Mouse (Mus musculus): ENCODE measurements around the gene Rcor3. TPM values are rescaled to one million over a fixed set of nuclear protein-coding genes. Genes with fewer than 3 reads are reported as not detected.

Gene Rcor3
- total RNA-seq (2021), result 10 to 100 TPM; 36.4 to 51.1 TPM

DNA sequence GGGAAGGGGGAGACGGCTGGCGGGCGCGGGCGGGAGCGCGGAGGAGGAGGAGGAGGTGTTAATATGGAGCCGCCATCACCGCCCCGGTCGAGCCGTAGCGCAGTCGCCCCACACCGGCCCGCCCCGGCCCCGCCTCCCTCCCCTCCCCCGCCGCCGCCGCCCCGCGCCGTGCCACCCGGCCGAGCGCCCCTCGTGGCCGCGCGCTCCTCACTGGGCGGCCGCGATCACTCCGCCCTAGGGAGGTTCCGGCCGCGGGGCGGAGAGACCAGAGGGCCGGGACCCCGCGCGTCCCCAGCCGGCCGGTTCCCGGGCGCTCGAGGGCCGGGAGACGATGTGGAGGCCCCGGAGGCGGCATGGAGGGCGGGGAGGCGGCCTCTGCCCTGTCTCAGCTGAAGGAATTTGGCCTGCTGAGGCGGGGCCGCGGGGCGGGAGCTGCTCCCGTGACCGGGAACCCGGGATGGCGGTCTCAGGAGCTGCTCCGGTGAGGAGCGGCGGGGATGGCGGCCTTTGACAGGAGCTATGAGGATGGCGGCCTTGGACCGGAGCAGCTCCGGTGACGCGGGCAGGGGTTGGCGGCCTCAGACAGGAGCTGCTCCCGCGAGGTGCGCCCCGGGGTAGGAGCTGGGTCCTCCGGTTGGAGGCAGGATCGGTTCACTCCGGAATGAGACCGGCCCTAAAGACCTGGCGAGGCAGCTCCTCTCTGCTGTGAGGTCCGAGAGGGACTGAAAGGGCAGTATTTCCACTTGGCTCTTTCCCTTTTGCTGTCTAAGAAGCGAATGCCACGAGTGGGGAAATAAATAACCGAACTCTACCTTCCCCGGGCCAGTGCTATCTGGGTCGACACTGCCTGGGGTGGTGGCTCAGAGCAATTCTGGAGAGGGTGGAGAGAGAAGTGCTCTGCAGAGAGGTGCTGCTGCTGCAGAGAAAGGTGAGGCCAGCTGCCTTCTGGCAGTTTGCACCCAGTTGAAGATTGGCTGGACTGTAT is at the start of gene Rcor3:
Rcor3 (minus strand) TSS at position 137 of the 985 bp plus-strand sequence.
- peak; percentile 68 to 73 for DNase-seq (ENCODE audit: extremely low spot score in 1 of 2, low spot score in 1 of 2)

DNA sequence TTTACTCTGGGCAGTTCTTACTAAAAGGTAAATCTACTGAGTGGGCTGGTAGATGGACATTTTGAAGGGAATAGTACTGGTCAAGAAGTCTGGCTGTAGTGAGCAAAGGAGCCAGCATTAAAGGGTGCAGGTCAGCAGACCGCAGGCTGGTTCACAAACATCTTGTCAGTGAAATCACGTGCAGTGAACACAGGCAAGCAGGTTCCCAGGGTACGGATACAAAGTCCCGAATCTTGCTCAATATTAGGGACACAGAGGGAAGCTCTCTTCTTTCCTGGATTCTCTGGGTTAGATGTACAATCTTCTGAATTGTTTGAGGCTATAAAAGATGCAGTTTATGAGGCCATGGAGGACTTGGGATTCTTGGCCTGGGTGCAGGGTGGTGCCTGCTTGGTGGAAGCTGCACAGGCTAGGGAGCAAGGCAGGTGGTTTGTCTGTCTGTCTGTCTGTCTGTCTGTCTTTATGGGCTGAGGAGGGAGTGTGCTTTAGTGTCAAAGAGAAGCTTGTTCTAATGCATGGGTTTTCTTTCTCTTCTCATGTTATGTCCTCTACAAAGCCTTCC is 43.9 kb upstream of the Rcor3 start:
- DNase-seq (ENCODE audit: extremely low spot score in 1 of 2, low spot score in 1 of 2), result no peak

DNA sequence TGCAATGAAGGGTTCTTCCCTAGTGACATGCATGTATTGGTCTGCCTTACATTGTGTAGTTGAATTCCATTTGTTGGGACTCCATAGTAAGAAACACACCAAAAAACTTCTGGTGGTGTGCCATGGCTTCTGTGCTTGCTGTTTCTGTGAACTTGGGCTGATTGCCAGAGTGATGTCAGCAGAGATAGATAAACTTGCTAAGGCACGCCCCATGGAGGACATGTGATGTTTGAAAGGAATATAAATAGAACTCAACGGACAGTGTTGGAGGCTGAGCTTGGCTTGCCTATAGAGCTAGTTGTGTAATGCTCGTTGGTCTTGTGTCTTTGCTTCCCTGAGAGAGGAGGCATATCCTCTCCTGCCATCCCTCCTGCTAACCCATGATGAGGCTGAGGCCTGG is 42.0 kb upstream of the Rcor3 start:
- DNase-seq (ENCODE audit: extremely low spot score in 1 of 2, low spot score in 1 of 2), result no peak

DNA sequence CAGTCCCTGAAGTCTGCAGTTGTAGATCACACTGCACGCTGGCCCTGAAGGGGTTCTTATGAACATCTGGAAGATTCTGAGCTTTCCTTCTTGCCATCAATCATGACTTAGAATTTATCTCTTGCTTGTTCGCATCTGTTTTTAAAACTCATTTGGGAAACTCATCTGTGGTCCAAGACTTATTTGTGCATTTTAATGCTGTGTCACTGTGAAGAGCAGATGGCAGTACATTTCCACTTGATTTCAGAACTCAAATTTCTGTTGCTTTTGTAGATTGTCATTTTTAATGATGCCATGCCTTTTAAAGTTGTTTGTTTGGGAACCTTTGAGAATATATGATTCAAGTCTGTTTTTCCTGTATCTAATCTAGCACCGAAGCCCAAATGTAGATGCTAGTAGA is 33.6 kb upstream of the Rcor3 start:
- DNase-seq (ENCODE audit: extremely low spot score in 1 of 2, low spot score in 1 of 2), result no peak

DNA sequence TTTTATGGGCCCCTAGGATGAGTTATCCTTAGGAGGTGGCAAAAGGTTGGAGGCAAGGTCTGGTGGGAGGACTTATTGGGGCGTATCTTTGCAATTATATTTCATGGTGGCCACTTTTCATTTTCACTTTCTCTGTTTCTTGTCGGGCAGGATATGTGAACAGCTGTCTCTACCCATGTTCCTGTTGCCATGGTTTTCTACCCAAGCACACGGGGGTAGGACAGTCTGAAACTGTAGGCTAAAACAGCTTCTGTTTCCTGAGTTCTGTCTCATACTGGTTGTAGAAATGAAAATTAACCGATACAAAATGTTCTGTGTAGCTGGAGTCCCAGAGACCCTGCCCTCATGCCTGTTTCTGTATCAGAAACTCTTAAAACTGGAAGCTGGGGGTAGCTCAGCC is 13.3 kb upstream of the Rcor3 start:
- no peak for DNase-seq (ENCODE audit: extremely low spot score in 1 of 2, low spot score in 1 of 2)

DNA sequence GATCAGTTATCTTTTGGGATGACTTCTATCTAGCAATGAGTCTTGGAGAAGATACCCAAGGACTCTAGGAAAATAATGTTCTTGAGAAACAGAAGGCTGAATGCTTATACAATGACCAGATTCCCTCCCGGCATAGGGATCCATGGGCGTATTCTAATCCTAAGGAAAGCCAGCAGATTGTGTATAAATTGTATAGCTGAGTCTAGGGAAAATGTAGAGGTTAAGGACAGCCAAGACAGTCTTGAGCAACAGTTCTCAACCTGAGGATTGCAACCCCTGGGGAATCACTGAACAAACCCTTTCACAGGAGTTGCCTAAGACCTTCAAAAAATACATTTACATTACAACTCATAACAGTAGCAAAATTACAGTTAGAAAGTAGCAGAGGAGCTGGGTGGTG is 2.5 kb upstream of the Rcor3 start:
- DNase-seq (ENCODE audit: extremely low spot score in 1 of 2, low spot score in 1 of 2), result no peak

DNA sequence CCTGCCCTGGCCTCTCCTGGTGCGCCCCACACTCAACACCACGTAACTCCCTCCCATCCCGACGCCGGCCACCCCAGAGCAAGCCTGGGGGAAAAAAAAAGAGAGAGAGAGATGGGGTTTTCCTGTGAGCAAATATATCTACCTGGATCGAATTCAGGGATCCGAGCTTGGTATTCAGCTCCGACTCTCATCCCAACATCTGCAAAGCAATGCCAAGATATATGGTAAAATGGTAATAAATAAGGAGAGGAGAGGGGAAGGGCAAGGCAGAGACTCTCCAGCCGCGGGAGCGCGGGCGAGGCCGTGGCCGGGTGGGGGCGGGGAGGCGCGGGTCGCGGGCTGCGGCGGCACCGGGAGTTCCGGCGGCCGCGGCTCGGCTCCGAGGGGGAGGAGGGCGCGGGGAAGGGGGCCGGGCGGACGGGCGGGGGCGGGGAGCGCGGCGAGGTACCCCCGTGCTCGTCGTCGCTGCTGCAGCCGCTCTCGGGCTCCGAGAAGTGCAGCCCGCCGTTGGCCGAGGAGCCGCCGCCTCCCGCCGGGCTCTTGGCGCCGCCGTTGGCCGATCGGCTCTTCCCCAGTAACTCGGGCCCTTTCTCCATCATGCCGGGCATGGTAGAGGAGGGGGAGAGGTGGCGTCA is 454 bp downstream of the Rcor3 start:
- DNase-seq (ENCODE audit: extremely low spot score in 1 of 2, low spot score in 1 of 2), result peak; percentile 20 to 31

DNA sequence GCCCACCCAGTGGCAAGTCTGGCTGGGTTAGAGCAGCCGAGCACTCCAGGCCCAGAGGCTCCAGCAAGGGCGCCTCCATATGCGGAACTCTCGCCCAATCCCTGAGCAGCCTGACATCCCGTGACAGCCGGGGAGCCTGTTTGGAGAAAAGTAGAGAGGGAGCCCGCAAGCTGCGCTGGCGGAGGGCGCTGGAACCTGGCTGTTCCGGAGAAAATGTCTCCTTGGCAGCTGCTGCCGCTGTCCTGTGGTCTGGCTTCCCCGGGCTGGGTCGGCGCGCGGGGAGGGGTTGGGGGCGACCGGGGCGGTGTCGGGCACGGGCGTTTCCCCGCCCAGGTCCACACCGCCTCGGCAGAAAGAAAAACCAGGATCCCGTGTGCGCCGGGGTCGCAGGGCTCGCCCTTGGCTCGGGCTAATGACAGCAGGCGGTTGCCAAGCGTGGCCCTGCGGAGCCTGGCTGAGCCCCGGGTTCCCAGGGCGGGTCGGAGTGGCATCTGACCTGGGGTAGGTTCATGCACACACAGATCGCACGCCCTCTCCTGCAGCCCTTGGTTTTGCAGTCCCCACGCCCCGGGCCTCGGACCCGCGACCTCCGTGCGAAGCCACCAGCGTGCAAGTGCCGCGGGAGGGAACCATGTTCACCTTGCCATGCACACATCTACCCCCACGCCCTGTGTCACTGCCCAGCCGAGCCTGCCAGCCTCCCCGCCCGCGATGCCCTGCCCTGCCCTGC is 1.1 kb downstream of the Rcor3 start:
- peak; percentile 53 to 67 for DNase-seq (ENCODE audit: extremely low spot score in 1 of 2, low spot score in 1 of 2)

DNA sequence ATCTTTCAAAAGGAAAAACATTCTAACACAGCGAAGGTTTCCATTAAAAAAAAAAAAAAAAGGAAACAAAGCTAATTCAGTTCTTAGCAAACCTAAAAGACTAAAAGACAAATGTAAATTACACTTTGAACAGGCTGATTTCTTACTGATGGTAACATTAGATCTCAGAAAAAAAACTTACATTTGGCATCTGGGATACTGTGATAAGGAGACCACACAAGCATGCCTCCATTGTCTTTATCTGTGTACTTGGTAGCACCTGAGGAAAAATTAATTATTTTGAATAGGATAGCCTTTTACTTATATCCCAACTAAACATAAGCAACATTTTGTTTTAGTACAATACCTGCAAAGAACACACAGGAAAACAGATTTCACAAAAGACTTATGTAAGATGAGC is 7.7 kb downstream of the Rcor3 start:
- DNase-seq (ENCODE audit: extremely low spot score in 1 of 2, low spot score in 1 of 2), result no peak

DNA sequence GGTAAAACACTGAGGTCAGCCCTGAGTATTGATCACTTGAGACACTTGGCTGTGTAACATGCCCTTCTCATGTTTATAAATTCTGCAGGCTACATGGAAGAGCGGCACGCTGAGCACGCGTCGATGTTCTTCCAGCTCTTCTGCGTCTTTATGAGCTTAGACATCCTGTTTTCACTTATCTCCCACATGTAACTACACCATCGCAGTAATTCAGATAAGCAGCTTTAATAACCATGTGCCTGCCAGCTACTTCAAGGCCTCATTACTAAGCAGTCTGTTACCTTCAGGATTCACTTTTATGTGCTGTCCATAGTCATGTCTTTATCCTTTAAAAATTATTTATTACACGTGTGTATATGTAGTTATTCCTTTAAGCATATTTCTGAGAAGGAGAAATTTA is 9.5 kb downstream of the Rcor3 start:
- DNase-seq (ENCODE audit: extremely low spot score in 1 of 2, low spot score in 1 of 2), result no peak

DNA sequence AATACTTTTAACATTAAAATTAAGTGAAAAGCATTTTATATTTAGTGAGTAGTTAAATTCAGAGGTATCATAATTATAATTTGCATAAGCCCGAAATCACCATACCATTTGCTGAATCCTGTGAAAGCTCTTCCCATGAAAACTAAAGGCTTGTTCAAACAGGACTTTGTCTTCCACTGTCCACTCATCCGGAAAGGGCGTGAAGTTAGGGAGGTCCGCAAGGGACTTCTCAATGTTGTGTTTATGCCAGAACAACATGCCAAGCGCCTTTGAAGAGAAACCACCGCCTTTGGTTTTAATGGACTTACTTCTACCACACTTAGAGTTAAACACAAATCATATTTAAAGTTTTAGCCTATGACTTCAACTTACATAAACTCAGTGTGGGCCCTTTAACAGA is 12.1 kb downstream of the Rcor3 start:
- no peak for DNase-seq (ENCODE audit: extremely low spot score in 1 of 2, low spot score in 1 of 2)

DNA sequence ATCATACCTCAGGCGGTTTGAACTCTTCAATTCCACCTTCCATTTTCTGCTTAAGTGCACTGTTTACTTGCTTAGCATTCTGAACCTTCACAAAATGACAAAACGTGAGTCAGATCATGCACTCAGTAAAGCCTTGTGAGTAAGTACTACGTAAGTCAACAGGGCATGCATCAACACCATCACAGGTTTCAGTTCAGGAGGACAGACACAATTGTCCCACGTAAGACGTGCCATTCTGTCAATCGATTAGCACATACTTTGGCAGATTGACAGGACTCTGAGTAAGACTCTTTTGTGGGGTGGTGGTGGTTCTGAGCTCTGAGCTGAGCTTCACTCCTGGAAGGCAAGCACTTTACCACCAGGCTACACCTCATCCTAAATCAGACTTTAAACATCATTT is 21.6 kb downstream of the Rcor3 start:
- DNase-seq (ENCODE audit: extremely low spot score in 1 of 2, low spot score in 1 of 2), result no peak

DNA sequence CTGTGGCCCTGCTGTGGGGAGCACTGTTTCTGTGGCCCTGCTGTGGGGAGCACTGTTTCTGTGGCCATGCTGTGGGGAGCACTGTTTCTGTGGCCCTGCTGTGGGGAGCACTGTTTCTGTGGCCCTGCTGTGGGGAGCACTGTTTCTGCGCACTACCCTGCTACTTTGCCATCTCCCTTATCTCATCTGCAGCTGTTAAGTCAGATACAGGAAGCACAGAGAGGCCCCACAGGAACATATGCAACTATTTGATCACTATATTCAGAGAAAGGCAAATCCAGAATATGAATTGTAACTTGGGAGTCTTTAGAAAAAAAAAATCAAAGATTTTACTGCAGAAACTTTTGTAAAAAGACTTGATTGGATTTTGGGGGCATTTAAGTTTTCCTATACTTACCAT is 22.5 kb downstream of the Rcor3 start:
- DNase-seq (ENCODE audit: extremely low spot score in 1 of 2, low spot score in 1 of 2), result no peak

DNA sequence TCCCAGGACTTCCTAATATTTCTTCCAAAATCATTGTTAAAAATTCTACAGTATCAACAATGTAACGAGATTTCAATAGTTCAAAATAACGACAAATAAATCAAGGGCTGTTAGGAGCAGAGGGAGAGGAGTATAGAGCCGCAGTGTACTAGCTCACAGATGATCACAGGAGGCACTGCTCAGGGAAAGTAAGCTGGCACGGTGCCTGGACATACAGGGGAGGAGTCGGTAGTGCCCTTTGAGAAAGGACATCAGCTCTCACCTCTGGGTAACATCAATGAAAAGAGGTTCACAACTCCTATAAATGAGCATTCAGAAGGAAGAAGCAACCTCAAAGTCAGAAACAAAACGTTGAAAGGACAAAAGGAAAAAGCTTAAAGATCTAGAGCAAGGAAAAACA is 28.7 kb downstream of the Rcor3 start:
- DNase-seq (ENCODE audit: extremely low spot score in 1 of 2, low spot score in 1 of 2), result no peak

DNA sequence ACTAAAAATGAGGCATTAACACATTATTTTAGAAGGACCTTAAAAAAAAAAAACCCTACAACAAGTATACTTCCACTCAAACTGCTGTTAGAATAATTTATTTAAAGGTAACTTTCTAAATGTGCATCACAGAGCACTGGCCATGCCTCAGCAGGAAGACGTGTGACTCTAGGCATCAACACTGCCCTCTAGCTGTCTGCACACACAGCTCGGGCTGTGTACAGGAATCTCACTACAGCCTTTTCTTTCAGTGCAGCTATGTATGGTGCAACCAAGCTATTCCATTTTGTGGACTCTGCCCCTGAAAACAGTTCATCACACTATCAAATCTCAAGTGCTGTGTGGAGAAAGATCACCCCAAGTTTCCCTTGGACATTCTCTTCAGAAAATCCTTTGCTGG is 30.5 kb downstream of the Rcor3 start:
- no peak for DNase-seq (ENCODE audit: extremely low spot score in 1 of 2, low spot score in 1 of 2)

DNA sequence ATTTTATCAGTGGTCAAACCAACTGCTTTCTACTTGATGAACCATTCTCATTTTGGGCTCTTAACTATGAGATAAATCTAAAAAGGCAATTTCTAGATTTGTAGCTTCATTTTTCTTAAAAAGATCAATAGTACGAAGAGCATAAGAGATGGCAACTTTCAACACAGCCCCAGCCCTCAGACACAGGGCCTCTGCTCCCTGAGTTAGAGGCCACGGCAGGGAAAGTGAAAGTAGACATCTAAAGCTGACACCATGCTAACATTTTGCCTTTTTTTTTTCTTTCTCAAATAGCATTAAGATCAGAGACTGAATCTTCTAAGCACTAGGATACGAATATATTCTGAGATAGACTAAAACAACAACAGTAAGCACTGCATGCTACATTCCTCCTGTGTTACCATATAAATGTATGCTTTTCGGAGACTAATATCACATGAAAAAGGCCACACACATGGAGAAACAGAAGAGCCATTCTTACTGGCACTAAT is 31.9 kb downstream of the Rcor3 start:
- DNase-seq (ENCODE audit: extremely low spot score in 1 of 2, low spot score in 1 of 2), result no peak

DNA sequence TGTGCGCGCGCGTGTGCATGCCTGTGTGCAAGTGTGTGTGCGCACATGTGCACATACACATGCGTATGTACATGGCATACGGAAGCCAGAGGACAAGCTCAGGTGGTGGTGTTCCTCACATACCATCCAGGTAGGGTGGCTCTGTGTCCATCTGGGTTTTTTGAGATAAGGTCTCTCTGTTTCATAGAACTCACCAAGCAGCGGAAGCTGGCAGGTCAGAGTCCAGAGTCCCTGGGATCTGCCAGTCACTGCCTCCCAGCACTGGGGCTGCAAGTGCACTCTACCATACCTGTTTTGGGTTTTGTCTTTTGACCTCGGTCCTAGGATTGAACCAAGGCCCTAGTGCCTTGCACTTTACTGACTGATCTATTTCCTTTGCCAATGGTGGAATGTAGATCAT is 33.8 kb downstream of the Rcor3 start:
- no peak for DNase-seq (ENCODE audit: extremely low spot score in 1 of 2, low spot score in 1 of 2)

DNA sequence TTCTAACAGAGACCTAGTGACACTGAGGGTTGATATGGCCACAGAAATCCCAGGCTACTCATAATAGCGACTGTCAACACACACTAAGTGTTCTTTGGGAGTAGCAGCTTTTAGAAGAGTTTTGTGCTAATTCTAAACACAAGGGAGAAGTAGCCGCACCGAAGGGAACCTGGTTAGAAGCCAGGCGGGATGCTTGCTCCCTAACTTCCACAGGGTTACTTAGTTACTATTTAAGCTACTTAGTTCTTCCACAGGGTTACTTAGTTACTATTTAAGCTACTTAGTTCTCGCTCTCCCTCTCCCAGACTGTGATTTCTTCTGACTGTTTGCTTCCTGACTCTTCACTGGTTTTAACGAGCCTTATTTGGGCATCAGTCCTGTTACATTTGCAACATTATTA is 34.7 kb downstream of the Rcor3 start:
- no peak for DNase-seq (ENCODE audit: extremely low spot score in 1 of 2, low spot score in 1 of 2)

DNA sequence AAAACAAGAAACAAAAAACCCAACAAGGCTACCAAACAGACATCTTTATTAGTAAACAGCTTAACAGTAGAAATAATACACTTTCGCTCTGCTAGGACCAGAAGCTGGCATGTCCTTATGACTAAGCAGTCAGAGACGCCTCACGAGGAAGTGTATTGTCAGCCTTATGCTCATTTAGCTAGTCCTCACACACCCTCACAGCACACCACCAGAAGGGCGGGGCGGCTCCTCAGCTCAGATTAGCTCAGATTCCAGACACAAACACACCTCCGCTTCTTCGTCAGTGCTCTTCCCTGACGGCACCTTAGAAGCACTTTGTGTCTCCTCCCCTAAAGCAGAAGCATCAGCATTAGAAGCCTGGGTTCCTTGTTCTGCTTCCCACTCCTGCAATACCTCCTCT is 36.5 kb downstream of the Rcor3 start:
- DNase-seq (ENCODE audit: extremely low spot score in 1 of 2, low spot score in 1 of 2), result no peak

DNA sequence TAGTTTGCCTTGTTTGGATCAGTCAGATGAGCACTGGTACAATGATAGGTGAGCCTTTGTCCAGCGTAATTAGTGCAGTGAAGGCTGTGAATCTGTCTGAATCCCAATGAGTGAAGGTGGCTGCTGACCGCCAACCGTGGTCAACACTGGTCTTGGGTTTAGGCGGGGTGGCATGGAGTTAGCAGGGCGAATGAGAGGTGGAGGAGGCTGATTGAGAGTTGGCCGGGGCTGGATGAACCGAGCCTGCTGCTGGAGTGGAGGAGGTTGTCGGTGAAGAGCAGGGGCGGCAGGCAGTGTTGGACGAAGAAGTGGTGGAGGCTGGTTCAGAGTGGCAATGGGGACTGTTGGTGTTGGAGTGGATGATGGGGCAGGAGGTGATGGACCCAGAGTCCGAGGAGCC is 37.1 kb downstream of the Rcor3 start:
- DNase-seq (ENCODE audit: extremely low spot score in 1 of 2, low spot score in 1 of 2), result no peak

DNA sequence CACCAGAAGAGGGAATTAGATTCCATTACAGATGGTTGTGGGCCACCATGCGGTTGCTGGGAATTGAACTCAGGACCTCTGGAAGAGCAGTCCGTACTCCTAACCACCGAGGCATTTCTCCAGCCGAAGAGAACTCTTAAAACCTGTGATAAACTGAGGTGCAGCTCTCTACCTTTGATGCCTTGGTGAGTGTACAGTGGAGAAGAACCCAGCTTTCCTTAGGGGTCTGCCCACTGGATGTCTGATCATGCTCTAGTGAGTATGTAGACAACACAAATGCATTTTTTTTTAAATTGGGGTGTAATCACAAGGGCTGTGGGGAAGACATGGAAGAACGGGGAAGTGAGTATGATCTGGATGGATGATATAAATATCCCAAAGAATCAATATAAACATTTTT is 42.2 kb downstream of the Rcor3 start:
- DNase-seq (ENCODE audit: extremely low spot score in 1 of 2, low spot score in 1 of 2), result no peak
